Mouse (Mus musculus) heart, adult 2 months (tissue): Measurements from ENCODE around the gene 2010109A12Rik.

Experiments
- CTCF ChIP-seq: fragments of 200-600 bp; IDR thresholded peaks from 2 replicates; pipeline ENCODE4 v1.8.1; 2022; ENCODE audit warnings: antibody characterized with exemption, mild to moderate bottlenecking, moderate library complexity
- POLR2A ChIP-seq: fragments of 200-500 bp; IDR thresholded peaks from 2 replicates; pipeline ENCODE4 v1.6.1; 2011; ENCODE audit warnings: mild to moderate bottlenecking, low read depth, low read length, control low read depth; ENCODE audit not compliant: insufficient read depth

GRCm38 (mm10) chr5:93190428-93190827 lies 15.9 kb upstream of the 2010109A12Rik start:
- no peak for TF ChIP-seq CTCF
- no peak for TF ChIP-seq POLR2A
